Mouse (Mus musculus): ENCODE data around the gene Wdr3. TPM values are rescaled to one million over a fixed set of nuclear protein-coding genes. Genes with fewer than 3 reads are reported as not detected.

Gene Wdr3
- 4.0 TPM for polyA plus RNA-seq (2015; fragmentation: Illumina TruSeq; extraction: RNeasy Lipid Tissue Mini Kit (QIAGEN cat#74804); ENCODE audit: insufficient read depth, low read depth, low replicate concordance)

DNA sequence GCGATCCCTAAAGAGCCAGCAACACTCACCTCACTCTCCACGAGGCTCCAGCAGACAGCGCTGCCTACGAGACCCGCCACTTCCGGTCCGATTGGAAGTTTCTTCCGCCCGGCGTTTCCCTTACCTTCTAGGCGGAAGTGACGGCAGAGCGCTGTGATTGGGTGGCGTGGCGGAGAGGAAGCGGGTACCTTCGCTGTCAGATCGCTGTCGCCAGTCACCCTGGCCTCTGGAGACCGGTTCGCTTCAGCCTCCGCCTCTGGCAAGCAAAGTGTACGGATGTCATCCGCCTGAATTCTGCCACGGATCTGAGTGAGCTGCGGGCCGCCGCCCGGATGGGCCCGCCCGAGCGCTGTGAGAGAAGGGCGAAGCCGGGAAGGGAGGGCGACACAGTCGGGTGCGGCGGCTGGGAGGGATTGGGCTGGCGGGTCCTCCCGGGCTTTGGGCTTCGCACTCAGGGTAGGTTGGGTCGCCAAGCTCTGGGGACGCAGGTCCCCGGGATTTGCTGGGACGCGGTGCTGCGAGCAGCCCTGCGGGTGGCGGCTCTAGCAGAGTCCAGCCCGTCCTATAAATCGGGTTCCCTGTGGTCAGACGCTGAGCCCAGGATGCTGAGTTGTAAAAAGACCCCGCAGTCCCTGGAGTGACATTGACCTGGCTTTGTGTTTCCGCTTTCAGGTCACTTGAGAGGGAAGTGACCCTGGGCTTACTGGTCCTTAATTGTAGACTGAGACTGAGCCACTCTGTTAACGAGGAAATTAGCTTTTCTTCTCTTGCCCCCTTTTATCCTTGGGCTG is at the start of gene Wdr3, which contains the start of gene Gdap2:
Gene Wdr3 (minus strand): TSS at position 93 of the 791 bp plus-strand sequence.
Gene Gdap2 (plus strand): TSS at position 67 of the 791 bp plus-strand sequence.

Other genes with a start within 250 kb of the Wdr3 start
- gene Gdap2, start within 50 bp of the Wdr3 start, polyA plus RNA-seq (2015; fragmentation: Illumina TruSeq; extraction: RNeasy Lipid Tissue Mini Kit (QIAGEN cat#74804); ENCODE audit: insufficient read depth, low read depth, low replicate concordance) = 4.5 TPM

Measured in pancreas, adult 10 weeks (tissue).